Mouse (Mus musculus) duodenum, adult 2 months (tissue): Measurements from ENCODE around the gene Pcp4l1. TPM values are rescaled to one million over a fixed set of nuclear protein-coding genes. Genes with fewer than 3 reads are reported as not detected.

ENCODE experiments used
- polyA plus RNA-seq: library from polyadenylated mRNA; depleted of rRNA; stranded (reverse); fragments of >200 nt; gene quantifications from 2 replicates; pipeline ENCODE4 v1.2.3, GENCODE M21; 2012; ENCODE audit warnings: low replicate concordance; rRNA removed

The Pcp4l1 gene
- polyA plus RNA-seq: 27.8 and 42.5 TPM in 2 replicates

GRCm38 (mm10) chr1:171195887-171196397, at the start of gene Pcp4l1:
Gene Pcp4l1, minus strand, starts transcription at chr1:171196268.

GRCm38 (mm10) chr1:171234126-171234525, 38.1 kb upstream of the Pcp4l1 start, which contains the start of gene Fcer1g:
Gene Fcer1g, minus strand, starts transcription at chr1:171234365.

GRCm38 (mm10) chr1:171224857-171225256, 28.8 kb upstream of the Pcp4l1 start, which contains the start of gene Apoa2:
Gene Apoa2, plus strand, starts transcription at chr1:171225054.

GRCm38 (mm10) chr1:171222238-171223155, 26.4 kb upstream of the Pcp4l1 start, which contains the start of gene Tomm40l:
Gene Tomm40l, minus strand, starts transcription at chr1:171222514.

GRCm38 (mm10) chr1:171213801-171214496, 17.9 kb upstream of the Pcp4l1 start, which contains the start of gene Nr1i3:
Gene Nr1i3, plus strand, starts transcription at chr1:171213970.

GRCm38 (mm10) chr1:171149974-171150760, 45.9 kb downstream of the Pcp4l1 start, which contains the start of the genes Sdhc and Mpz:
Gene Sdhc, minus strand, starts transcription at chr1:171150603.
Gene Mpz, plus strand, starts transcription at chr1:171150711.

Other genes starting within 250 kb of the Pcp4l1 start
- 1.7 and 2.1 TPM in 2 replicates for gene Fcgr2b, start 219.7 kb downstream of the Pcp4l1 start, polyA plus RNA-seq
- gene Fcgr4, start 177.3 kb downstream of the Pcp4l1 start, polyA plus RNA-seq: 1.2 and 2.6 TPM in 2 replicates
- 2.3 and 4.7 TPM in 2 replicates for gene Fcgr3, start 131.3 kb downstream of the Pcp4l1 start, polyA plus RNA-seq
- 0.90 and 4.3 TPM in 2 replicates for gene Cfap126, start 82.3 kb downstream of the Pcp4l1 start, polyA plus RNA-seq
- 189 and 291 TPM in 2 replicates for gene Sdhc, start 45.7 kb downstream of the Pcp4l1 start, polyA plus RNA-seq
- 0.25 and 0.82 TPM in 2 replicates for gene Mpz, start 45.6 kb downstream of the Pcp4l1 start, polyA plus RNA-seq
- gene Nr1i3, start 17.7 kb upstream of the Pcp4l1 start, polyA plus RNA-seq: 41.3 and 48.7 TPM in 2 replicates
- 26.9 and 29.4 TPM in 2 replicates for gene Tomm40l, start 26.2 kb upstream of the Pcp4l1 start, polyA plus RNA-seq
- gene Apoa2, start 28.8 kb upstream of the Pcp4l1 start, polyA plus RNA-seq: 2.0 and 3.7 TPM in 2 replicates
- gene Fcer1g, start 38.1 kb upstream of the Pcp4l1 start, polyA plus RNA-seq: 24.2 and 71.8 TPM in 2 replicates
- gene Adamts4, start 54.2 kb upstream of the Pcp4l1 start, polyA plus RNA-seq: 1.6 and 1.8 TPM in 2 replicates
- gene Ndufs2, start 55.1 kb upstream of the Pcp4l1 start, polyA plus RNA-seq: 127 and 139 TPM in 2 replicates
- gene B4galt3, start 74.1 kb upstream of the Pcp4l1 start, polyA plus RNA-seq: 86.3 and 126 TPM in 2 replicates
- gene Ppox, start 84.9 kb upstream of the Pcp4l1 start, polyA plus RNA-seq: 26.6 and 36.8 TPM in 2 replicates
- 30.2 and 30.4 TPM in 2 replicates for gene Usp21, start 91.7 kb upstream of the Pcp4l1 start, polyA plus RNA-seq
- 10.2 and 10.3 TPM in 2 replicates for gene Ufc1, start 98.8 kb upstream of the Pcp4l1 start, polyA plus RNA-seq
- 23.2 and 33.7 TPM in 2 replicates for gene Dedd, start 132.9 kb upstream of the Pcp4l1 start, polyA plus RNA-seq
- gene Nit1, start 149.4 kb upstream of the Pcp4l1 start, polyA plus RNA-seq: 60.9 and 66.1 TPM in 2 replicates
- 1.4 and 1.5 TPM in 2 replicates for gene Pfdn2, start 149.4 kb upstream of the Pcp4l1 start, polyA plus RNA-seq
- gene Klhdc9, start 164.5 kb upstream of the Pcp4l1 start, polyA plus RNA-seq: 0.37 and 0.47 TPM in 2 replicates
- gene Nectin4, start 173.8 kb upstream of the Pcp4l1 start, polyA plus RNA-seq: 0.15 and 1.1 TPM in 2 replicates
- gene Arhgap30, start 192.7 kb upstream of the Pcp4l1 start, polyA plus RNA-seq: 3.3 and 4.2 TPM in 2 replicates
- 58.8 and 75.3 TPM in 2 replicates for gene Usf1, start 215.0 kb upstream of the Pcp4l1 start, polyA plus RNA-seq
- gene Tstd1, start 222.6 kb upstream of the Pcp4l1 start, polyA plus RNA-seq: 97.3 and 129 TPM in 2 replicates
- gene F11r, start 241.3 kb upstream of the Pcp4l1 start, polyA plus RNA-seq: 49.6 and 100 TPM in 2 replicates